Mouse (Mus musculus): ENCODE results near the gene Specc1l.

The Specc1l gene

DNA sequence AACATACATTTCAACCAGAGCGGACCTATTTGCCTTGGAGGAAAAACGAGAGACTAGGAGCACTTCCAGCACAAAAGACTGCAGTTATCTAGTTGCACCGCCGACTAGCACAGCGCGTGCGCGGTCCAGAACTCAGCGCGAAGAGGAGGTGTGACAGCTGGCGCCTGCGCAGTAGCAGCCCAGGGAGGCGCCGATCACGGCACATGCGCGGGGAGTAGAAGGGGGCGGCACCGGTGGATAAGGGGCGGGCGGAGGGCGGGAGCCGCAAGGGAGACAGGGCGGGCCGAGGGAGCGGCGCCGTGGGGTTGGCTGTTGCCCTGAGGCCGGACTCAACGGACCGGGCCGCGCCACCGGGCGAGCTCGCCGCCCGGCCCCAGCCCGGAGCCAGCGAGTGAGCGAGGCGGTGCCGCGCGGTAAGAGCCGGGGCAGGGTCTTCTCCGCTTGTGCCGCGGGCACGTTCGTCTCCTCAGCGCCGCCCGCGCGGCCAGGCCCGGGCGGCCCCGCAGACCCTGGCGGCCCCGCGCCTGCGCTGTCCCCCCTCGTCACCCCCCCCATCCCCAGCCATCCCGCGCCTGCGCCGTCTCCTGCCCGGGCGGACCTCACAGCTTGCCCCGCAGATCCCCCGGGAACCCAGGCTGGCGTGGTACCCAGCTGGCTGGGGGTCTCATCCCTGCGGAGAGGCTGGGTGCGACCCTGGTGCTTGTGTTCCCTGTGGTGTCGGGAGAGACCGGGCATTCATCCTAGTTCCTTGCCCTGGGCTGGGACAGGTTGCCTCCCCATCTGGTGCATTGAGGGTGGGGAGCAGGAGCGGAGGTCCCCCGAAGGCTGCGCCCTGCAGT, at the start of gene Specc1l:
Specc1l (plus strand) TSS at position 267 of the 839 bp plus-strand sequence.
- peak; percentile 97 for DNase-seq

DNA sequence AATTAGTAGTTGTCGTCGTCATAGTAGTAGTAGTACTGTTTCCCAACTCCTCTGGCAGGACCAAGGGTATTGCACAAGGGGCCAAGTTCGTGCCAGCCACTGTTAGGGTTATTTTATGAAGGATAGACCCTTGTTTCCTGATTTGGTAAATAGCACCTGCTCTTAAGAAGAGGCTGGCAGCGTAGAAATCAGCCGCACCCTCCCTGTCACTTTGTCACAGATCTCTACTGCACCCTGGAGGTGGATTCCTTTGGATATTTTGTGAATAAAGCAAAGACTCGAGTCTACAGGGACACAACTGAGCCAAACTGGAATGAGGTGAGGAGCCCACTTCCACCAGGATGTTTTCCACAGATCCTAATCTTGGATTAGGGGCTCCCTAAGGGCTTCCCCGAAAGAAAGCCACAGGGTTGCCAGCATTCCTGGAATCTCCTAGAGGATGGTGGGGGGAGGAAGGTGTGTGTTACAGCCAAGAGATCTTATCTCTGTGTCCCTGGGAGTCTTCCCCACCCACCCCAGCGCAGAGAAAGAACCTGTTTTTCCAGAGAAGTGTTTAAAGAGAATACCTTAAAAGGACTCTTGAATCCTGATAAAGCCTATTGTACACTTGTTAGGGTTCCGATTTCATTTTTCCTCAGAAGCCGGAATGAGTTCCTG, 45.9 kb upstream of the Specc1l start:
- no peak for DNase-seq

DNA sequence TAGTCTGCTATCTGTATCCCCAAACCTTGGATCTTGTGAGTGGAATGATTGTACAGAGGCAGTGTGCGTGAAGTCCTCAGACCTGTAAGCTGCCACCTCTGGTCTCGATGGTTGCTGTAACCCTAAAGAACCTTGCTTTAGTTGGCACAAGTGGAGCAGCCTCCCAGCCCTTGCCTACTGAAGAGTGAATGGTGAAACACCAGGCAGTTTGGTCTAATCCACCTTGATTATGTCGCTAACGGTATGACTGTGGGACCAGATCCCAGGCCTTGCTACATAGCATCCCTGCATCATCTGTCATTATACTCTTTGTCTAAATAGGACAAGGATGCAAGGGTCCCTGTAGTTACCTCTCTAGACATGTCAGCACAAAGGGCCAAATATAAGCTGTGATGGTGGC, 45.3 kb upstream of the Specc1l start:
- no peak for DNase-seq

DNA sequence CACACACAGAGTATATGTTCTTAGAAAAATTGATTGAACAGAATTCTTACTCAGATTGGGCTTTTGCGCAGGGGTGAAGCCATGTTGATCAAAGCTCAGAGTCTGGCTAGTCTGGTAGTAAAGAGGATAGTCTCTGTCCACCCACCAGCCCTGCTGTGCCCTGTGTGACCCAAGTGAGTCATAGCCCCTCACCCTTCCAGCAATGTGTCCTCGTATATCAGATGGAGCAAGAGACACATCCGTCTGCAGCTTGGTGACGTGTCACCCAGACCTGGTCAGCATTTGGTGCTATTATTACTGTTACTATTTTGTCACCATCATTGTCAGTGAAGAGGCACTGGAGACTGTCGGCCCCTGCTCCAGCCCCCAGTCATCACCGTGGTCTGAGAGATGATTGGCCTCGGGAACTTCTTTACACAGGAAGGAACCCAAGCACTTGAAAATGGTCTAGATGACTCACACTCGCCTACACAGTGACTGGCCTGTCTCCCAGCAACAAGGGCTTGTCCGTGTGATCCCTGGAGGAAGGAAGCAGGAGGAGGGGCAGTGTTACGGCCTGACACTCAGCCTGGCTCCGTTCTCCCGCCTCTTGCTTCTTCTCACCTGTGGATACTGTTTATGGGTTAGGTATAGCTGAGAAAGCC, 41.5 kb upstream of the Specc1l start:
- DNase-seq = no peak

DNA sequence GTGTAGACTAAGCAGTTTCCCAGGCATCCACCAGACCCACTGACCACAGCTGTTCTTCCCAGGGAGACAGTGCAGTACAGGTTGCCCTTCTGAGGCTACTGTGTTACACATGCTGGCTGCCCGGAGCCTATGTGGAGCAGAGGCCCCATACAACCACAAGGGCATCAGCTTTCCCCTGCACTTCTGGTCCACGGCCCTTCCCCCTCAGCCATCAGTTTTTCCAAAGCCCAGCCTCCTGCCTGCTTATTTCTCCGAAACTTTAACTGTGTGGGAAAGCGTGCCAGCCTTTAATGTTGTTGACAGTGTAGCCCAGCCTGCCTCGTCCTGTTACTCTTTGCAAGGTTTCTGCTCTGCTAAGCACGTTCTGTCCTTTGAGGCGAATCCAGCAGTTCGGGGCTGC, 38.8 kb upstream of the Specc1l start:
- no peak for DNase-seq

DNA sequence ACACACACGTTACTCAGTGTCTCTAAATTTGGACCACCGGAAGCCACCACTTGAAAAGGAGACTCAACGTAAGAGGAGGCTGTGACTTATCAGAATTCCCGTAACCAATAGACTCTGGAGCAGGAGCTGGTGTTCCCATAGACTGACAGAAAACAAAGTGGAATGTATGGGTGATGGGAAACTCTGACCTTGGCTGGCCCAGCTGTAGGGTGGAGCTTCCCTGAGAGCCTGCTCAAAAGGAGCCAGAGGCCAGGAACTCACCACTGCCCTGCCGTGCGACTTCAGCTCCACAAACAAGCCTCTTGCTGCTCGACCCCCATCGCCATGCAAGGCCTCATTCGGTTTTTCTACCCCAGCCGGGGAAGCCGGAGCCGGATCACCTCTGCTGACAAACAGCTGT, 38.2 kb upstream of the Specc1l start:
- DNase-seq = no peak

DNA sequence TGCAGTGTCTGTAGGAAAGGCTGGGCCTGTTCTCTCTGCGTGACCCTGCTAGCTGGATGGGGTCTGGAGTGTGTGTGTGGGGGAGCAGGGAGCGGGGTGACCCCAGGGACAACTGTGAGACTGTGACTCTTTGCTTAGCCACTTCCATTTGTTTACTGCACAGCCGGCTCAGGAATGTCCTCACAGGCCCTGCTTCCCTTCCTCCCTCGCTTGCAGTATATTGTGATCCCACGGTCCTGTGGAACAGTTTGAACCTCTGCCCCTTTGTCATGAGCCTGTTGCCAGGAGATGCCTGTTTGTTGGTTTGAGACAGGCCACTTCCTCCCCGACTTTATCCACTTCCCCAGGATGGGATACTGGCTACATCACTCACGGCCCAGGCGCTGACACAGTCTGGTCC, 35.4 kb upstream of the Specc1l start:
- no peak for DNase-seq

DNA sequence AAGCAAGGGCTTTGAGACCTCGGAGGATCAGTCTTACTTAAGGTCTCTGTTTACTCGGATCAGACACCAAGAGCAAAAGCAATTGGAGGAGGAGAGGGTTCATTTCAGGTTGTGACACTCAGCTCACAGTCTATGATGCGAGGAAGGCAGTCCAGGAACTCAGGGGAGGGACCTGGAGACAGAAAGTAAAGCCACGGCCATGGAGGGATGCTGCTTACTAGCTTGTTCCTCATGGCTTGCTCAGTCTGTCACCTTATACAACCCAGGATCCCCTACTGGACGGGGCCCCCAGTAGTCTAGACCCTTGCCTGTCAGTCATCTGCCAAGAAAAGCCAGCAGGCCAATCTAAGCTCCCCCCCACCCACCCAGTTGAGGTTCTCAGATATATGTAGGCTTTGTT, 33.0 kb upstream of the Specc1l start:
- DNase-seq = no peak

DNA sequence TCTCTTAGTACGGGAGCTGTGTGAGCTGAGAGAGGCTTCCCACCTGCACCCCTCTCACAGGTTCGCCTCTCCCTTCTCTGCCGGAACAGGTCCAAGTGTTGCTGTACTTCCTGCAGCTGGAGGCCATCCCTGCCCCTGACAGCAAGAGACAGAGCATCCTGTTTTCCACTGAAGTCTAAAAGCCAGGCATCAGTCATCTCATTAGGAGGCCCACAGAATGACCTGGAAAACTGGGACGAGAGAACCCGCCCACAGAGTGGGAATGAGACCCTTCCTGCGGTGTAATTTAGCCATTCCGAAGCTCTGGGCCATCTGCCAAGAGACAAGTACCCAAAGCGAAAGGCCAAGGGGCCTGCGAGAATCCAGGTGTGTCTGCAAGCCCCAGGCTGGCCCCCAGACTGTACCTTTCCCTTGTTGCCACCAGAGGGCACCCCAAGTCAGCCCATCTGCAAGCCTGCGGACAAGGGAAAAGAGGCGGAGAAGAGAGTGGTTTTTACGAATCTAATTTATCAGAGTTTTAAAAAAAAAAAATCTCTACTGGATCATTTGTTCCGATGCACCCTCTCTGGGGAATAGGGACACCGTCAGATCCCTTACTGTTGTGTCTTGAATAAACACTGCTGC, 29.6 kb upstream of the Specc1l start:
- peak; percentile 77 for DNase-seq

DNA sequence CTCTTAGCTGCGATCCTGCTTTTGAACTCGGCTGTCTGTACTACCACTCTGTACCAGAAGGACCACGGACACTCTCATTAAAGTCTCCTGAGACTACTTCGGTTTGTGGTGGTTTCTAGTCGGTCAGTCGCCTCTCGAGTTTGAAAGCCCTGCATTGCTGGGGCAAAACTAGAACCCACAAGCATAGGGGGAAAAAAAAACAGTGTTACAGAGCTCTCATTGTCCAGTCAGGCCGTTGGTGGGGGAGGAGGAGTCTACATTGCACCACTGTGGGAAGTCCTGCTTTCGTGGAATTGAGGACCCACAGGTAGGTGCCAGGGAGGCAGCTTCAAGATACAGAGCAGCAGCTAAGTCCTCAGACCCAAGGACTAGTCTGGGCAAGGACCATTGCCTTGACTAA, 27.0 kb upstream of the Specc1l start:
- no peak for DNase-seq

DNA sequence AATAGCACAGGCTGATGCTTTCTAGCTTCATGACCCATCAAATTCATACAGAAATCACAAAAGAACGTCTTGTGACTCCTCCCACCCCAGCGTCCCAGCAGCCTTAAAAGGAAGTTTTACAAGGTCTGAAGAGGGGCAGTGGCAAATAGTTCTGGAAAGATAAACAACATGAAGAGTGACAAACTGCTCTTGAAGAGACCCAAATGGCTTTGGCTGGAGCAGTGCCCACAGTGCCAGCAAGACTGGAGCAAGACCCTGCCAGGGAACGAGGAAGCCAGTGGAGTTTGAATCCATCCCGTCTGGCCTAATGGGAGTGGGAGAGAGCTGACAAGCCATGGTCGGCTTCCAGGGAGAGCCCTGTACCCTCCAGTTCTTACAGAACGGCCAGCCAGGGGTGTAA, 25.3 kb upstream of the Specc1l start:
- DNase-seq = no peak

DNA sequence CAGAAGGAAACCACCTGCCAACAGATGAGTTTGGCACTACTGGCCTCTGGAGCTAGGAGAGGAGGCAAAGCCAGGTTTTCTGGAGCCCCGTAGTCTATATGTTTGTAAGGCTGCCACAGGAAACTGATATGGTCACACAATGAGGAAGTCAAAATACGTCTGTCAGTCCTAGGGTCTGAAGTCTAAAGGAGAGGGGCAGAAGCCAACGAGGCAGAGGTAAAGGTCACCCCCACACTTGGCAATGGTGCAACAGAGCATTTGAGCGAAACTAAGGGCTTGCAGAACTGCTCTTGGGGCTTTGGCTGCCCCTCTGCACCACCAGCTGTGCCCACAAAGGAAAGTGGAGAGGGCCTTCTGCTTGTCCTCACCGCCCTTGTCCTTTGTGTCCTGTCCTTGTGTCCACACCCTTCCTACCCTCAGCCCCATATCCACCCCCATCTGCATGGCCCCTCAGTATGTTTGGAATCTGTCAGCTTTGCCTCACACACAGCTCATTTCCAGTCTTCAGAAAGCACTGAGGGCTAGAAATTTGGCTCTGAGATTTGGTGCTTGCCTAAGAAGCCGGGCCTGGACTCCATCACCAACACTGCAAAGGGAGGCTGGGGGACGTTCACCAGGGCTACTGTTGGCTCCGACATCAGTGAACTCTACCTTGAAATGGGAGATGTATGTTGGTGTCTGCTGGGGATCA, 24.4 kb upstream of the Specc1l start:
- no peak for DNase-seq

DNA sequence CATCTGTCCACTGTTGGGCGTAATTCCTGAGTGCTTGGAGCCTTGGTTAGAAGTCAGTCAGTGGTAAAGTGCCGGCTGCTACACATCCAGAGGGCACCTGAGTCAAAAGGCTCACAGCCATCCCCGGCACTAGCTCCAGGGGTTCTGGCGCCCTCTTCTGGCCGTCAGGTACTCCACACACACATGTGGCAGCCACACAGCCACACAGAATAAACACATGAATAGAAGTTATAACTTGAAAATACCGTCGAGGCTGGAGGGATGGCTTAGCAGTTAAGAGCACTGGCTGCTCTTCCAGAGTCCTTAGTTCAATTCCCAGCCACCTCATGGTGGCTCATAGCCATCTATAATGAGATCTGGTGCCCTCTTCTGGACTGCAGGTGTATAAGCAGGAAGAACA, 20.2 kb upstream of the Specc1l start:
- no peak for DNase-seq

DNA sequence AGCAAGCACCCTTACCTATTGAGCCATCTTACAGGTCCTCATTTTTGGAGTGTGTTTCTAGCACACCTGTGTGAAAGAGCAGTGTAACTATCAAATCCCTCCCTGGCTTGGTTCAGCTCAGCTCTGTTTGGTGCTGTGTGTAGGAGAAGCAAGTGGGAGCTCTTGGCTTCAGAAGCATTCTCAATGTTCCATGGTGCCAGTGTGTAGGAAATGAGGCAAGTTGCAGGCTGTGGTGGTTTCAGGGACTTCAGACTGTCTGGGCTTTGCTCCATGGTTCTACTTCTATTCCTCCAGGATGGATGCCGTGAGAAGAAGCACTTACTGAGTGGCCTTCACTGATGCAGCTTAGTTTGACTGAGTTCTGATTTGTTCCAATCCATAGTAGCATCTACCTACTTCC, 14.1 kb upstream of the Specc1l start:
- DNase-seq = no peak

DNA sequence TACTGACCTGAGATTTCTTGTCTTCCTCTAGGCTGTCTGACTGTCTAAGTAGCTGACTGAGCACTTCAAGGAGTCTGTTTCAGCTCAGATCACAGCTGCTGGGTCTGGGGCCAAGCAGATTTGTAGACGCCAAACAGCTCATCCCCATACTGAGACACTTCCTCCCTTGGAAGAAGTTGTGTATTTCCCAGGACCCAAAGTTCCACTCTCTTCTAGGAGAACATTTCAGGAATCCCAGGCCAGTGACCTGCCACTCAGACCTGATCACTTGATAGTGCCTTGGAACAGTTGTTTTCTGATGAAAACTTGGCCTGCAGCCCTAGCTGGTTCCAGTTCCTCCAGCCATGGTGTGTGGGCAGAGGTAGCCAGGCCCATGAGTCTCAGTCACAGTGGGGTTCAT, 11.1 kb upstream of the Specc1l start:
- DNase-seq = no peak

DNA sequence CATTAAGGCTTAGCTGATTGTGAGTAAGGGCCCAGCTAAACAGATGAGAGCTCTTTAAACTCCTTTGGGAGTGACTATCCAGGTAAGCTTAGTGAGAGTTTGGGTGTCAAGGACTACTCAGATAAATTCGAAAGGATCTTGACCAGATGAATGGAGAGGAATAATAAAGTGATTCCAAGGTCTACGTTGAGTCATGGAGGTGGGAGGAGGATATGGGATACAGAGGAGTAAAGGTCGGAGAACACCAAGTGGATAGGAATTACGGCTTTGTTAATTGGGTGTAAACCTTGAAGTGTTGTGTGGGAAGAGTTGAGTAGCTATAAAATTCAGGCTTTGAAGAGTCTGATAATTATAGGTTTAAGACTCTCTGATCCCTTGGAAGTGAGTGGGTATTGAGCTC, 5.7 kb upstream of the Specc1l start:
- no peak for DNase-seq

DNA sequence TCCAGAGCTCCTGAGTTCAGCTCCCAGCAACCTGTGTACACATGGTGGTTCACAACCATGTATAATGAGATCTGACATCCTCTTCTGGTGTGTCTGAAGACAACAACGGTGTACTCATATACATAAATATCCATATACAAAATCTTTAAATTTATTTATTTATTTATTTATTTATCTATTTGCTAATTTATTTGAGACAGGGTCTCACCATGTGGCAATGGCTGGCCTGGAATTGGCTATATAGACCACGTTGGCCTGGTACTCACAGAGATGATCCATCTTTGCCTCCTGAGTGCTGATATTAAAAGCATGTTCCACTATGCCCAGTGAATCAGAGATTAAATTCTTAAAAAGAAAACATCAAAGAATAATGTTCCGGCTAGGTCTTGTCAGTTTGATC, 1.0 kb upstream of the Specc1l start:
- DNase-seq = no peak

DNA sequence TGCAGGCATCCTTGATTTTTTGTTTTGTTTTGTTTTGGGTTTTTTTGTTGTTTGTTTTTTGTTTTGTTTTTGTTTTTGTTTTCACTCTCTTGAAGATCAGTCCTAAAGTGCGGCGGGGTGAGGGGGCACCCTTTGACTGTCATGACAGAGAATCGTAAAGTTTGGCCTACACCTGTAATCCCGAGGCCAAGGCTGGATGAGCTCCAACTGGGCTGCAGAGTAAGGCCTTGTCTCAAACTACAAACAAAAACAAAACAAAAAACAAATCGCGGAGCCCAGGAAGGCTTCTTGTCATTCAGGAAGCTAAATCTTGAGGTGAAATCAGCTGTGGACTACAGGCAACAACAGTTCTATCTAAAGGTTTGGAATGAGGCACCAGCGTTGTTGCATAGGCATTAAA, 1.1 kb downstream of the Specc1l start:
- DNase-seq = no peak

DNA sequence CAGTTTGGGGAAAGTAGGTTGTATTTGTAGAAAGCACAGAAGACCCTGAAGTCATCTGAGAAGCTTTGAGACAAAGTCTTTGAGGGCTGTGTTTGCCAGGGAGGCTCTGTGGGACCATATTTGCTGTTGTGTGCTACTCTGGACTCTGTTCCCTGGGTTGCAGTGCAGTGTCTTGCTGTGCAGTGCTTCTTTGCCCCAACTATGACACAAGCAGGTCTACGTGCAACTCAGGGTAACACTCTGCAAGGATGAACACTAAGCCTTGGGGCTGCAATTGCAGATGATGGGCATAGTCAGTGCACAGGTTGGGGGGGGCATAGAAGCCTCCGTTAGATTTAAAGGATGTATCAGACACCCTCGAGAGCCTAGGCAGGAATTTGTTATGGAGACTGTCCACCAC, 8.8 kb downstream of the Specc1l start:
- no peak for DNase-seq

DNA sequence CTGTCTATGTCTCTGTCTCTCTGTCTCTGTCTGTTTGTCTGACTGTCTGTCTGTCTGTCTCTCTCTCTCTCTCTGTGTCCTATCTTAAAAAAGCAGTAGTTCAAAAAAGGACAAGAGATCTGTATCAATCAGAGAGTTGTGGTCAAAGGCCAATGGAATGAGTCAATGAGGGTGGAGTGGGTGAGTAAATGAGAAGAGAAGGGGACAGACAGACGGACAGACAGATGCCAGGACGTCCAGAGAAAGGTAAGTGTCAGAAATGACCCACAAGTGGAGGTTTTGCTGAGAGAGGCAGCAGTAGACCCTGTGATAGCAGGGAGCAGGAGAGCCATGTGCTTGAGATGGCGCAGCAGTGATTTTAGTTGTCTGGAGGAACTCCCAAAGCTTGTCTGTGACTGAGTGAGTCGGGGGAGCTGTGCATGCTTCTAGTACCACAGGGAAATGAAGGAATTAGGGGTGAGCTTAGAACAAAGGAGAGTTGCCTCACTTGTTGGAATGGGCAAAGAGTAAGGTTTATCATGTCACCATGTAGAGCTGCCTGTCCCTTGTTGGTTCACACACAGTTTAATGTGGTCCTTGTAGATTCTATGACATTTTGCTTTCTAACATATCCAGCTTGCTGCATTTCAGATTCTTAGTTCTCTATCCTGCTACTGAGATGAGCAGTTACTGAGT, 10.2 kb downstream of the Specc1l start:
- no peak for DNase-seq

DNA sequence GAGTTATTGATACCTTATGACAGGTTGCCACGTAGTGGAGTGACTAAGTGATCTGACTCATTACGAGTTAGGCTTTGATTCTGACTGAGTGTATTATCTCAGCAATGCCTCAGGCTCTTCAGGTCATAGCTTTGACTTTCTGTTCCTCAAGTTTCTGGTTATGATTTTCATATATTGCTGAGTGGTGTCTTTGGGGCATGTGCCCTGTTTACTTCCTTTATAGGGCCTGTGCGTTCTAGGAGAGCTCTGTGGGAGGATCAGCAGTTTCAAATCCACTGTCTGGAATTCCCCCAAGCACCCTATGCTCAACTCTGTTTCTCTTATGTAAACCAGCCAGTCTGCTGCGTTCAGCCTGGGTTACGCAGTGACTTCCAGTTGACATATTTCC, 10.7 kb downstream of the Specc1l start:
- DNase-seq = no peak

DNA sequence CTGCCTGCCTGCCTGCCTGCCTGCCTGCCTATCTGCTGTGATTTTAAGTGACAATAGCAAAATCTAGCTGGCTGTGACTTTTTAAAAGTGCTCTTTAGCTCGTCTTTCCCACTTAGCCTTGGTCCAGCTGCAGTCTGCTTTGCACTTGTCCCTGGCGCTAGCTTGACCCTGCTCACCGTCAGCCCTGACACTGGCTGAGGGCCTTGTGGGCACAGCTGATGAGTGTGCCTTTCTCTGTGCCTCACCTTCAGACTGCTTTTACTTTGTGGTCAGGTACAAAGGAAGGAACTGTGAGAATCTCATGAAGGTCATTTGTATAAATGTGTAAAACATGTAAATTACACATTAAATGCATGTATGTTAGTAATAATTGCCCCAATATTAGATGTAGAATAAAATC, 12.3 kb downstream of the Specc1l start:
- no peak for DNase-seq

DNA sequence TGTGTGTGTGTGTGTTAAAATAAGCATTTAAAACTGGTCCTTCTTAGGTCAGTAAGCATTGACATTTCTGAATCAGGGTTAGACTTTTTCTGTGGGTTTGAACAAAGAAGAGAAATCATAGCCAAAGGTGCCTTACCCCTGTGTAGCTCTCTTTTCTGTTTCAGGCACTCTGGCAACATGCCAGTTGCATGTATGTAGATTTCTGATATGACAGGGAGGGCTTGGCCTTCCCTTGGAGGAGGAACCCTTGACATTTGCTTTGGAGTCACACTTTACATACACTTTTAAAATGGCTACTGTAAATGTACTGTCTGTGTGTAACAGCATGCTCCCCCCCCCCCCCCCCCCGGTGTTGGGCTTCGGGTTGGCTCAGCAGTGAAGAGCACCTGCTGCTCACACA, 12.8 kb downstream of the Specc1l start:
- DNase-seq = no peak

Measured in thymus, postnatal 25 days (tissue).